Mouse (Mus musculus) G1E (cell line): Measurements from ENCODE around the gene Tmem100. TPM values are rescaled to one million over a fixed set of nuclear protein-coding genes. Genes with fewer than 3 reads are reported as not detected.

ENCODE experiments used
- ATAC-seq: 2 replicates; pipeline ENCODE4 v1.8.0; 2016; ENCODE audit warnings: mild to moderate bottlenecking; ENCODE audit not compliant: insufficient number of reproducible peaks, poor library complexity, low FRiP score, severe bottlenecking; ENCODE audit errors: extremely low read depth
- DNase-seq: peaks from one replicate; pipeline ENCODE4 v3.0.0; 2012; ENCODE audit warnings: low spot score
- H3K27me3 ChIP-seq: 2 replicates; pipeline ENCODE4 v1.6.1; 2012; ENCODE audit warnings: mild to moderate bottlenecking, low read length, inconsistent platforms; ENCODE audit not compliant: insufficient read depth
- H3K36me3 ChIP-seq: replicated peaks from 2 replicates; pipeline ENCODE3; 2012; ENCODE audit warnings: mild to moderate bottlenecking, inconsistent platforms
- H3K4me1 ChIP-seq: 2 replicates; pipeline ENCODE4 v1.6.1; 2012; ENCODE audit warnings: low read depth, low read length, inconsistent platforms, mixed read lengths; ENCODE audit not compliant: insufficient read depth
- H3K4me3 ChIP-seq: 2 replicates; pipeline ENCODE4 v1.5.1; 2012; ENCODE audit warnings: low read depth, mild to moderate bottlenecking, inconsistent platforms, low read length, moderate library complexity, mixed read lengths
- H3K9me3 ChIP-seq: replicated peaks from 2 replicates; pipeline ENCODE4 v1.6.1; 2012; ENCODE audit warnings: inconsistent platforms
- CTCF ChIP-seq: IDR thresholded peaks from 2 replicates; pipeline ENCODE4 v1.5.1; 2012; ENCODE audit warnings: low read depth, low read length, inconsistent platforms, mixed read lengths
- GATA1 ChIP-seq: IDR thresholded peaks from 2 replicates; pipeline ENCODE4 v1.6.1; 2012; ENCODE audit warnings: borderline replicate concordance, low read length, inconsistent platforms, mixed read lengths
- GATA2 ChIP-seq: IDR thresholded peaks from 2 replicates; pipeline ENCODE4 v1.6.1; 2012; ENCODE audit warnings: low read depth, low read length, inconsistent platforms, borderline replicate concordance
- POLR2AphosphoS5 ChIP-seq: IDR thresholded peaks from 2 replicates; pipeline ENCODE4 v1.6.1; 2012; ENCODE audit warnings: low read depth, low read length, inconsistent platforms; ENCODE audit not compliant: insufficient replicate concordance
- TAL1 ChIP-seq: conservative IDR thresholded peaks from 2 replicates; pipeline ENCODE4 v1.6.1; 2012; ENCODE audit warnings: low read depth, low read length, inconsistent platforms, mixed read lengths
- polyA plus RNA-seq: library from polyadenylated mRNA; stranded (reverse); fragments of >175 nt; gene quantifications from 2 replicates; pipeline ENCODE4 v1.2.3, GENCODE M21; 2012
- total RNA-seq, 2 experiments: library from RNA; stranded (forward) in 1 of 2; stranded (reverse) in 1 of 2; fragments of 200-1000 nt in 1 of 2; fragments of >200 nt in 1 of 2; fragmentation: Nextera tagmentation in 1 of 2; gene quantifications; 2 replicates each; pipeline ENCODE4 v1.2.3; 2014 to 2017

The Tmem100 gene
- total and polyA plus RNA-seq, 3 experiments = 0.17 to 6.3 (median 0.87) TPM

DNA sequence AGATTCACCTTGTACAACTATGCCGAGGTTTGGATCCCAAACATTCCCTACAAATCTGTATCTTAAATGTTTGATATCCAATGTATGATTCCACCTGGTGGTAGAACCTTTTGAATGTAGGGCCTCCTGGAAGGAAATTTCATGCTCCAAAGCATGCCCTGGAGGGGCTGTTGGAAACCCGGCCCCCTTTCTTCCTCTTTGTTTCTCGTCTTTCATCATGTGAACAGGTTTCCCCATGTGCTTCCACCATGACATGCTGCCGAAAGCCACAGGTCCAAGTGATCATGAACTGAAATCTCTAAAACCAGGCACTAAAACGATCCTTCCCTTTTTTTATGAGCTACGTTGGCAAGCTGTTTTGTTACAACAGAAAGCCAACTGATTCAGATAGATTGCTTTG, 16.5 kb upstream of the Tmem100 start:
- Histone ChIP-seq H3K4me1 (no peaks in the 10 kb centered on the region), H3K9me3 (no peaks in the 10 kb centered on the region), H3K4me3 (no peak overlapping the region), H3K27me3 (peaks cover 3% of the 10 kb centered on the region; the same call in 1 of the 2 replicates), H3K36me3 (no peaks in the 10 kb centered on the region)
- ATAC-seq (no peak), DNase-seq (no peak)
- TF ChIP-seq POLR2AphosphoS5 (no peak), GATA1 (no peak), GATA2 (no peak), TAL1 (no peak), CTCF (no peak)

DNA sequence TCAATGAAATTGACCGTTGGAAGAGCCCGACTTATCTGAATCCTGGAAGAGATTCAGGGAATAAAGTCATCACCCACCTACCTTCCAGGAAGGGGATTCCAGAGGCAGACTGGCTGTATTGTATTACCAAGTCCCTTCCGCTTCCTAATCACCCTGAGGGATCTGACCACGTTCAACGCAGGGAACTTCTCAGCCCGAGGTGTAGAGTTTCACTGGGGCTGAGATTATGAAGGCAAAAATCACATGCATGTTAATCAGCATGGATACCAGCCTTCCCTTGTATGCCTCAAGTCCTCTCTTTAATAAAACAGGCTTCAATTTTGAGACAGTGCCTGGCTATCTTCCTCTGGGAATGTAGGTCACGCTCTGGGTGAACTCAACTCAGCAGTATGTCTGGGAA, 14.9 kb upstream of the Tmem100 start:
- peaks cover 5% of the 10 kb centered on the region; the same call in 1 of the 2 replicates for H3K27me3 ChIP-seq
- TF ChIP-seq GATA2 (no peak), TAL1 (no peak), POLR2AphosphoS5 (no peak), CTCF (no peak), GATA1 (no peak)
- no peak overlapping the region for H3K4me3 ChIP-seq
- no peak for DNase-seq
- no peak for ATAC-seq
- H3K36me3 ChIP-seq = no peaks in the 10 kb centered on the region
- H3K9me3 ChIP-seq = no peaks in the 10 kb centered on the region
- no peaks in the 10 kb centered on the region for H3K4me1 ChIP-seq

DNA sequence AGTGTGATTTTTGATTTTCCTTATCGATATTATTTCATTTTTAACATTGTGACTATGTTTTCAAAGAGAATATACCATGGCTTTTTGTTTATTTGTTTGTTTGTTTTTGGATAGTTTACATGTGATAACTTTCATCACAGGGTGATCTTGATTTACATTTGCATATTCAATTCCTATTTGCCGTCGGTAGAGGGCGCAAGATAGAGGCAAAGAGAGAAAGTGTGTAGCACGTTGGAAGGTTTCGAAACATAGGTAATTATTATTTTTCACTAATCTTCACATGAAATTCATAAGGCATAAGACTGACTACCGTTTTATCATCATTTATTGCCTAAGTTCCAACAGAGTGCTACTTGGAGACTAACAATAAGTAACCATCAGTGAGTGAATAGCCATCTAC, 11.0 kb upstream of the Tmem100 start:
- ATAC-seq (no peak), DNase-seq (no peak)

DNA sequence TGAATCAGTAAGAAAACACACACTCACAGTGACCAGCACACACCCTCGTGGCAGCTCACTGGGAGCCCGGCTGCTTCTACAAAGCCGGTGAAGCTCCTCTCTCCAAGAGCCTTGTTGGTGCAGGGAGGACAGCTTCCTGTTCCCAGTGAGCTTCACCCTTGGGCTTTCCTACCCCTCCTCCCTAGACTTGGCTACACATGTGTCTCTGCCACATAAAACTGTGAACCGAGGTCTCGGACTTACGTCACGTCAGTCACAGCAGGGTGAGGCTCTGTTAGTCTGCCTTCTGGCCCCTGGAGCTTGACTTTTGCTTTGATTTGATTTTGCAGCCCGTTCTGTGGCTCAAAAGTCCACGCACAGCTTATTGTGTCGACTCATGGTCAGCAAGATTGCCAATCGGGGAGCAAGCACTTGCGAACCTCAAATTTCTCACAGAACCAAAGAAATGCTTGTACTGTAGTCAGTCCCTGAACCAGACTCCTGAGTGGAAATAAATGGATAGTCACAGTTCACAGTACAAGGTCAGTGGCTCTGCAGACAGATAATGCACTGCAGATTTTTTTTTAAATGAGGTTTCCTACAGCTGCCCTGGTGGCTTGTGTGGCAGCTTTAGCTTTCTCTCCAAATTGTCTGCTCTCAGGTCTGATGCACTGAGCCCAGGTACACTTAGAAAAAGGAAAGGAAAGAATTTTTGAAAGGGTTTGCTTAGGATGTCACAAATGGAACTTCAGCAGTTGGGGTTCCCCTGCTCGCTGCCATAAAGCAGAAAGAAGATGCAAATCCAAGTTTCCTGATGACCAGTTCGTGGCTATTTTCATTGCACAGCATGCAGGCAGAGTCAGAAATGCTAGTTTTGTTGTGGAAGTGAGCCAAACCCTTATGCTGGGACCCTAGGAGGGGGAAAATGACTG, 4.0 kb upstream of the Tmem100 start:
- Histone ChIP-seq H3K36me3 (no peaks in the 10 kb centered on the region), H3K4me3 (no peak overlapping the region), H3K9me3 (peaks cover 20% of the 10 kb centered on the region), H3K27me3 (peaks cover under 1% of the 10 kb centered on the region; the same call in 1 of the 2 replicates), H3K4me1 (peaks cover 4% of the 10 kb centered on the region)
- ATAC-seq (no peak), DNase-seq (no peak)
- TF ChIP-seq GATA1 = no peak
- no peak for TF ChIP-seq TAL1
- TF ChIP-seq CTCF = no peak
- no peak for TF ChIP-seq POLR2AphosphoS5
- TF ChIP-seq GATA2 = no peak

More for the DNA sequence above, 11.0 kb upstream of the Tmem100 start:
- H3K4me1 ChIP-seq = no peaks in the 10 kb centered on the region
- H3K36me3 ChIP-seq = no peaks in the 10 kb centered on the region
- H3K4me3 ChIP-seq = no peak overlapping the region
- TF ChIP-seq POLR2AphosphoS5 = no peak
- no peak for TF ChIP-seq GATA2
- 0 out of 2 replicates have a peak, but pooled peaks have one; percentile 8 for TF ChIP-seq CTCF
- H3K27me3 ChIP-seq = peaks cover 5% of the 10 kb centered on the region; the same call in 1 of the 2 replicates
- 0 out of 2 replicates have a peak, but pooled peaks cover 3% of the 10 kb centered on the region for H3K9me3 ChIP-seq

DNA sequence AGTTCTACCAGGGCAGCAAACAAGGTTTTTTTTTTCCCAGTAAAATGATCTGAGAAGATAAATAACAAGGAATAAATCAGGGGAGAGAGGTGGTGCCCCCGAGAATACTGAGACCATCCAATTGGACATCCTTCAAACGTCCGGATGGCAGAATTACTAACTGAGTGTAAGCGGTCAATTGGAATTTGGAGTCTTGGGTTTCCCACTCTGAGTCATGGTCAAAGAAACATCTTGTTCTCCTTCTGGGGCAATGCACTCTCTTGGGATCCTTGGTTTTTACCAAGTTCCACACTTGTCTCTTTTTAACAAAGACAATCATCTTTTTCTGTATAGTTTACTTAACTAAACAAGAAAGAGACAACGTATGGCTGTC, 3.4 kb upstream of the Tmem100 start:
- DNase-seq = no peak
- Histone ChIP-seq H3K9me3 (peaks cover 25% of the 10 kb centered on the region), H3K36me3 (no peaks in the 10 kb centered on the region), H3K4me1 (peaks cover 4% of the 10 kb centered on the region), H3K27me3 (peaks cover 6% of the 10 kb centered on the region), H3K4me3 (no peak overlapping the region)
- TF ChIP-seq GATA1 = no peak
- no peak for TF ChIP-seq GATA2
- no peak for TF ChIP-seq CTCF
- no peak for TF ChIP-seq POLR2AphosphoS5
- ATAC-seq = no peak

DNA sequence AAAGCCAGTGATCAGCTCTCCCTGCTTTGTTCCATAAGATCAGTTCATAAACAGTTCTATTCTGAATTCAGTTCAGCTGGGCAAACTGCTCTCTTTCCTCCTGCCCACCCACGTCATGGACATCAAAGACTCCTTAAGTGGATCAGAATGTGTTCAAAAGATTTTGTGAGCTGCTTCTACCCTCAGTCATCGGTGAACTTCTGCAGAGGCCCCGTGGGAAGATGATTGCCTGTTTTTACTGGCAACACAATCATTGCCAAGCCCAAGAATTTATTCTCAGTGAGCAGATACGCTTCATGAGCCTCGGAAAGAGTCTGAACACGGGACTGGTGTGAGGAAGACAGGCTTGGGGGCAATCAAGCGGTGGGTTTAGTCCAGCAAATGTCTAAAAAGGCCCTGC, 2.9 kb upstream of the Tmem100 start:
- DNase-seq (no peak), ATAC-seq (no peak)
- no peak overlapping the region for H3K4me3 ChIP-seq
- H3K27me3 ChIP-seq = peaks cover 9% of the 10 kb centered on the region
- peaks cover 28% of the 10 kb centered on the region for H3K9me3 ChIP-seq
- H3K4me1 ChIP-seq = peaks cover 4% of the 10 kb centered on the region
- no peak for TF ChIP-seq POLR2AphosphoS5
- no peaks in the 10 kb centered on the region for H3K36me3 ChIP-seq

DNA sequence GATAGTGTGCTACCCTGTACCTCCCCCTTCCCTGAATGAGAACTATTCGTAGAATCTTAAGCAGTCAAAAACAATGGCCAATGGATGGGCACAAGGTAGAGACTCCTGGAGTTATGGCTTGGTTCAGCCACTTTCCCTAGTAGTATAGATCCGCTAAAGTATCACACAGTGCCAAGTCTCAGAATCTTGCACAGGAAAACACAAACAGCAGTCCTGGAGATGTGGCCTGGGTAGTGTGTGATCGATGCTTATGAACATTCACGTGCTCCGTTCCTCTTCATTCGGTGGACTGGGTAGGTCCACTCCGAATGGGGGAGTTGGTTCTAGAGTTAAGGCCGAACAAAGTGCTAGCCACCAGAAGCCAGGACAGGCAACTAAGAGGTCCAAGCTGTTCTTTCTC, 1.4 kb upstream of the Tmem100 start:
- DNase-seq (no peak), ATAC-seq (no peak)
- Histone ChIP-seq H3K9me3 (peaks cover 28% of the 10 kb centered on the region), H3K4me3 (no peak overlapping the region), H3K27me3 (peaks cover 9% of the 10 kb centered on the region), H3K36me3 (no peaks in the 10 kb centered on the region), H3K4me1 (peaks cover 4% of the 10 kb centered on the region)
- TF ChIP-seq CTCF (no peak), POLR2AphosphoS5 (no peak), TAL1 (no peak)
